Mouse (Mus musculus): ENCODE data around the gene Prpf4.

DNA sequence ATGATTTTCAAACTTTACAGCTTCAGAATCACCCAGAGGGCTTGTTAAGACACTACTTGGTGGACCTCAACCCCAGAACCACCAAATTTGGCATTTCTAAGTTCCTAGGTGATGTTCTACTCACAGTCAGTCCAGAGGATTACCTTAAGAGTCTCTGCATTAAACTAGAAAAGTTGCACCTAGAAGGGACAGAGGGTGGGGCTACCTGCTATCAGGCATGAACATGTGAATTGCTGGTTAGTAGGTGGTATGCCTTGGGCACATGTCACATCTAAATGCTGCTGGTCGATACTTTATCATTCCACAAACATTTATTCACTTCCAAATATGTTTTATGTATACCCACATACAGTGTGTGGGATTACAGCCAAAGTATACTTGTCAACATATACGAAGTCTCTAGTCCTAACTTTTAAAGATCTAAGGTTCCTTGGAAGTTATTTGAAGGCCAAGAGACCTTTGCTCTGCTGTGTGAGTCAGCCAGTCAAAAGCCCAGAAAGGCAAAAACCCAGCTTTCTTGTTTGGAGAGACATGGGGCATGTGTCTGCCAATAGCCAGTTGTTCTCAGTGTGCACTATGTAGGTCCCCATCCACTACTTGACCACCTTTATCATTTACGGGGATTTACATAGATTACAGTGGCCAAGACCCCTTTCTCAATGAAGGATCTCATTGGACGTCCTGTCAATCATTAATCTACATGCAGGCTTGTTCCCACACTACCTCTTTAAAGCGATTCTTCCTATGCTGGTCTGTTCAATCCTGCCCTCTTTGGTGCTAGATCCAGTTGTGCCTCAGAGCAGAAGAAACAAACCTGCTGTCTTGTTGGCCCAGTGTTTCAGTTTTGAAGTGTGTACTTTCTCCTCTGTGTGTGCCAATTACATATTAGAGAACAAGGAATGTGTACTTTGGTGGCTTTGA is 18.7 kb upstream of the Prpf4 start:
- TF ChIP-seq EP300 (IDR thresholded peaks at IDR 0.05) (no peak), CTCF (IDR thresholded peaks at IDR 0.05) (no peak)
